Mouse (Mus musculus) spleen, postnatal 36 days (tissue): ENCODE results near the gene Iqsec1.

Experiments
- DNase-seq, 2 experiments: peaks; one replicate each; pipeline ENCODE4 v3.0.0; 2022; ENCODE audit warnings: low spot score in 2 of 2, mixed read lengths in 1 of 2

The Iqsec1 gene

GRCm38 (mm10) chr6:90783945-90784344 is 204.5 kb downstream of the Iqsec1 start:
- DNase-seq = no peak

- no peak for DNase-seq
These were observed 205.3 kb downstream of the Iqsec1 start for GRCm38 (mm10) chr6:90783176-90783575.

GRCm38 (mm10) chr6:90781921-90782770 is 206.3 kb downstream of the Iqsec1 start:
- DNase-seq = peak in 1 of 2 experiments; percentile 11

GRCm38 (mm10) chr6:90780532-90780931 is 208.0 kb downstream of the Iqsec1 start:
- DNase-seq = no peak

GRCm38 (mm10) chr6:90778841-90779240 is 209.6 kb downstream of the Iqsec1 start:
- DNase-seq = no peak

GRCm38 (mm10) chr6:90777302-90777701 is 211.2 kb downstream of the Iqsec1 start:
- no peak for DNase-seq

GRCm38 (mm10) chr6:90775606-90776005 is 212.9 kb downstream of the Iqsec1 start:
- no peak for DNase-seq

GRCm38 (mm10) chr6:90773811-90774233 is 214.7 kb downstream of the Iqsec1 start:
- DNase-seq = no peak

GRCm38 (mm10) chr6:90772120-90772519 is 216.4 kb downstream of the Iqsec1 start:
- DNase-seq = no peak

GRCm38 (mm10) chr6:90768526-90768925 is 220.0 kb downstream of the Iqsec1 start:
- DNase-seq = no peak

GRCm38 (mm10) chr6:90767874-90768273 is 220.6 kb downstream of the Iqsec1 start:
- DNase-seq = no peak

GRCm38 (mm10) chr6:90764753-90765152 is 223.7 kb downstream of the Iqsec1 start:
- DNase-seq = peak; percentile 84 to 86

GRCm38 (mm10) chr6:90763959-90764591 is 224.4 kb downstream of the Iqsec1 start:
- DNase-seq = peak; percentile 87 to 88

- peak; percentile 57 to 63 for DNase-seq
These were observed 225.2 kb downstream of the Iqsec1 start for GRCm38 (mm10) chr6:90763295-90763694.

GRCm38 (mm10) chr6:90762120-90762736 is 226.3 kb downstream of the Iqsec1 start:
- peak; percentile 50 to 51 for DNase-seq

- no peak for DNase-seq
These were observed 227.0 kb downstream of the Iqsec1 start for GRCm38 (mm10) chr6:90761301-90762056.

- DNase-seq = no peak
These were observed 227.6 kb downstream of the Iqsec1 start for GRCm38 (mm10) chr6:90760886-90761285.

- DNase-seq = no peak
These were observed 228.7 kb downstream of the Iqsec1 start for GRCm38 (mm10) chr6:90759754-90760153.

- peak; percentile 77 to 78 for DNase-seq
These were observed 230.3 kb downstream of the Iqsec1 start for GRCm38 (mm10) chr6:90758155-90758554.

GRCm38 (mm10) chr6:90757427-90757883 is 231.0 kb downstream of the Iqsec1 start:
- DNase-seq = peak; percentile 90

GRCm38 (mm10) chr6:90756561-90756960 is 231.9 kb downstream of the Iqsec1 start:
- peak; percentile 72 to 76 for DNase-seq

GRCm38 (mm10) chr6:90755613-90755941 is 232.9 kb downstream of the Iqsec1 start:
- no peak for DNase-seq
